Mouse (Mus musculus): Measurements from ENCODE around the gene Nans.

The Nans gene

GRCm38 (mm10) chr4:46485696-46486417 is 3.2 kb upstream of the Nans start:
- DNase-seq (ENCODE audit: extremely low read depth, low read depth), result peak; percentile 86

GRCm38 (mm10) chr4:46487348-46487747 is 1.7 kb upstream of the Nans start:
- DNase-seq (ENCODE audit: extremely low read depth, low read depth), result no peak

GRCm38 (mm10) chr4:46493071-46493470 is 4.0 kb downstream of the Nans start:
- no peak for DNase-seq (ENCODE audit: extremely low read depth, low read depth)

- no peak for DNase-seq (ENCODE audit: extremely low read depth, low read depth)
Observed at GRCm38 (mm10) chr4:46495543-46495942, 6.5 kb downstream of the Nans start.

- peak; percentile 49 for DNase-seq (ENCODE audit: extremely low read depth, low read depth)
Observed at GRCm38 (mm10) chr4:46497286-46497892, 8.3 kb downstream of the Nans start.

GRCm38 (mm10) chr4:46498511-46498910 is 9.5 kb downstream of the Nans start:
- DNase-seq (ENCODE audit: extremely low read depth, low read depth), result no peak

- no peak for DNase-seq (ENCODE audit: extremely low read depth, low read depth)
Observed at GRCm38 (mm10) chr4:46498976-46499375, 9.9 kb downstream of the Nans start.

GRCm38 (mm10) chr4:46502606-46503502 is 13.8 kb downstream of the Nans start:
- DNase-seq (ENCODE audit: extremely low read depth, low read depth), result no peak

GRCm38 (mm10) chr4:46503881-46504280 is 14.8 kb downstream of the Nans start:
- DNase-seq (ENCODE audit: extremely low read depth, low read depth), result no peak

GRCm38 (mm10) chr4:46505361-46506057 is 16.5 kb downstream of the Nans start:
- DNase-seq (ENCODE audit: extremely low read depth, low read depth), result no peak

GRCm38 (mm10) chr4:46506801-46507610 is 18.0 kb downstream of the Nans start:
- peak; percentile 66 for DNase-seq (ENCODE audit: extremely low read depth, low read depth)

- peak; percentile 89 for DNase-seq (ENCODE audit: extremely low read depth, low read depth)
Observed at GRCm38 (mm10) chr4:46507736-46508460, 18.9 kb downstream of the Nans start.

GRCm38 (mm10) chr4:46520491-46520890 is 31.4 kb downstream of the Nans start:
- DNase-seq (ENCODE audit: extremely low read depth, low read depth), result no peak

GRCm38 (mm10) chr4:46521457-46521856 is 32.4 kb downstream of the Nans start:
- no peak for DNase-seq (ENCODE audit: extremely low read depth, low read depth)

GRCm38 (mm10) chr4:46523324-46523723 is 34.3 kb downstream of the Nans start:
- no peak for DNase-seq (ENCODE audit: extremely low read depth, low read depth)

GRCm38 (mm10) chr4:46526226-46526625 is 37.2 kb downstream of the Nans start:
- no peak for DNase-seq (ENCODE audit: extremely low read depth, low read depth)

- peak; percentile 72 for DNase-seq (ENCODE audit: extremely low read depth, low read depth)
Observed at GRCm38 (mm10) chr4:46526798-46527557, 37.9 kb downstream of the Nans start.

- no peak for DNase-seq (ENCODE audit: extremely low read depth, low read depth)
Observed at GRCm38 (mm10) chr4:46527558-46527926, 38.5 kb downstream of the Nans start.

- no peak for DNase-seq (ENCODE audit: extremely low read depth, low read depth)
Observed at GRCm38 (mm10) chr4:46529722-46530121, 40.7 kb downstream of the Nans start.

Data from MEL-GATA-1-ER (cell line).